Mouse (Mus musculus): ENCODE data around the gene Slc26a1. TPM values are rescaled to one million over a fixed set of nuclear protein-coding genes. Genes with fewer than 3 reads are reported as not detected.
A peak's percentile ranks its signal among the peaks of the same experiment; 100 is the strongest.

Gene Slc26a1
- polyA plus RNA-seq, 1 experiment: 2.2 TPM

DNA sequence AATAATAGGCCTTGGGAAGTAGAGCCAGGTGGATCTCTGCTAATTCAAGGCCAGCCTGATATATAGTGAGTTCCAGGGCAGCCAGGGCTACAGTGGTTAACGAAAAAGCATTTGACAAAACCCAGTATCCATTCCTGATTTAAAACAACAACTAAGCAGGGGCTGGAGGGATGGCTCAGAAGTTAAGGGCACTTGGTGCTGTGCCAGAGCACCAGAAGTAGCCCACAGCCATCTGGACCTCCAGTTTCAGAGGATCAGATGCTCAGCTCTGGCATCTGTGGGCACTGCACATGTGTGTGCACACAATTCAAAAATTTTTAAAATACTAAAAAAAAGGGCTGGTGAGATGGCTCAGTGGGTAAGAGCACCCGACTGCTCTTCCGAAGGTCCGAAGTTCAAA is 41.7 kb downstream of the Slc26a1 start:
- Histone ChIP-seq H3K27ac (ENCODE audit: control insufficient read depth, insufficient read depth, low read depth, low read length, poor library complexity) (no peak overlapping the region), H3K4me1 (ENCODE audit: control insufficient read depth, insufficient read depth, low read length) (peaks cover 3% of the 10 kb centered on the region), H3K4me3 (replicated peaks; ENCODE audit: control insufficient read depth, low read depth, low read length) (no peak overlapping the region)
- TF ChIP-seq CTCF (IDR thresholded peaks at IDR 0.05; ENCODE audit: control insufficient read depth, insufficient read depth, low read length) (no peak), POLR2A (IDR thresholded peaks at IDR 0.05; ENCODE audit: borderline replicate concordance, control insufficient read depth, low read depth, low read length) (no peak)
- WGBS: 91% methylated on average over 4 of the region's 4 CpGs

- peak; percentile 97 for TF ChIP-seq POLR2A (IDR thresholded peaks at IDR 0.05; ENCODE audit: borderline replicate concordance, control insufficient read depth, low read depth, low read length)
- TF ChIP-seq CTCF (IDR thresholded peaks at IDR 0.05; ENCODE audit: control insufficient read depth, insufficient read depth, low read length): no peak
- Histone ChIP-seq H3K27ac (ENCODE audit: control insufficient read depth, insufficient read depth, low read depth, low read length, poor library complexity) (peak within 1 kb of the TSS; percentile 93), H3K4me3 (replicated peaks; ENCODE audit: control insufficient read depth, low read depth, low read length) (peak within 1 kb of the TSS; percentile 93), H3K4me1 (ENCODE audit: control insufficient read depth, insufficient read depth, low read length) (peaks cover 2% of the 10 kb centered on the region)
- WGBS: under 1% methylated on average over 58 of the region's 58 CpGs
These were observed 45.5 kb downstream of the Slc26a1 start, which contains the start of the genes Gak and Tmem175 for GRCm38 (mm10) chr5:108629634-108630483. TSS of gene Gak (minus strand) at chr5:108629755. TSS of gene Tmem175 (plus strand) at chr5:108629770.

GRCm38 (mm10) chr5:108628891-108629633 is 46.3 kb downstream of the Slc26a1 start:
- peaks cover 2% of the 10 kb centered on the region for H3K4me1 ChIP-seq (ENCODE audit: control insufficient read depth, insufficient read depth, low read length)
- H3K27ac ChIP-seq (ENCODE audit: control insufficient read depth, insufficient read depth, low read depth, low read length, poor library complexity): peak overlapping the region; percentile 93
- WGBS: under 1% methylated on average over 32 of the region's 32 CpGs
- peak overlapping the region; percentile 93 for H3K4me3 ChIP-seq (replicated peaks; ENCODE audit: control insufficient read depth, low read depth, low read length)
- no peak for TF ChIP-seq POLR2A (IDR thresholded peaks at IDR 0.05; ENCODE audit: borderline replicate concordance, control insufficient read depth, low read depth, low read length)
- TF ChIP-seq CTCF (IDR thresholded peaks at IDR 0.05; ENCODE audit: control insufficient read depth, insufficient read depth, low read length): no peak

DNA sequence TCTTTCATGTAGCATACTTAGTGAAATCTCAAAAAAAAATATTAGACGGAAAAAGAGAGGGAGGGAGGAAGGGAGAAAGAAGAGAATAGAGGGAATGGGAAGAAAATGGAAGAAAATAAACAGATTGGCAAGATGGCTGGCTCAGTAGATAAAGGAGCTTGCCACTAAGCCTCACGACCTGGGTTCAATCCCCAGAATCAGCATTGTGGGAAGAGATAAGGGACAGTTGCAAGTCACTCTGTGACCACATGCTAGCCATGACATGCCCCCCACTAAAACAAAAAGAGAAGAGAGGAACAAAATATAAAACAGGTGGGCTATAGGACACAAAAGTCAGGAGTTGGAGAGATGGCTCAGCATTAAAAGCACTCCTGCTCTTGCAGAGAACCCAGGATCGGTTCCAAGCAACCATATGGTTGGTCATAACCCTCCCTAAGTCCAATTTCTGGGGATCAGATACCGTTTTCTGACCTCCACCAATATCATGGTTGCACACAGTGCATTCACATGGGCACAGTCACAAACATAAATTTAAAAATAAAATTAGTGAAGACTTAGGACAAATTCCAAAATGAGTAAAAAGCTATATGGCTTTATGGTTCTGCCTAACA is 49.2 kb downstream of the Slc26a1 start:
- Histone ChIP-seq H3K27ac (ENCODE audit: control insufficient read depth, insufficient read depth, low read depth, low read length, poor library complexity) (no peak overlapping the region), H3K4me3 (replicated peaks; ENCODE audit: control insufficient read depth, low read depth, low read length) (no peak overlapping the region), H3K4me1 (ENCODE audit: control insufficient read depth, insufficient read depth, low read length) (peaks cover 2% of the 10 kb centered on the region)
- TF ChIP-seq CTCF (IDR thresholded peaks at IDR 0.05; ENCODE audit: control insufficient read depth, insufficient read depth, low read length) (no peak), POLR2A (IDR thresholded peaks at IDR 0.05; ENCODE audit: borderline replicate concordance, control insufficient read depth, low read depth, low read length) (no peak)
- WGBS: 60% methylated on average over 4 of the region's 4 CpGs

DNA sequence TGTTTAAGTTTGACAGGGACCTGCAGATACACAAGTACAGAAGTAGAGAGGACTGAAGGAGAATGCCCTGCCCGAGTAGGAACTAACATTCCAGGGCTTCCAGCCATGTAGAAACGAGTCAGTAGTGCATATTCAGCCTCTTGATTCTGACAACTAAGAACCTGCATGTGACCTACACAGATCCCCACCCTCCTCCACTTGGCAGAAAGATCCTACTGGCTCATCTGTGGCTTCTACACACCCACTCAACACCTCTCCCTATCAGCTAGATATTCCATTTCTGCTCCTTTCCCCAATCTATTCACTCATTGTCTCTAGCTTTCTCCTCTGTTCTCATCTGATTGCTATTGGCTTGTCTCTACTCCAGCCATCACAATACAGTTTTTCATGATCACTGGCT is 53.5 kb downstream of the Slc26a1 start:
- TF ChIP-seq CTCF (IDR thresholded peaks at IDR 0.05; ENCODE audit: control insufficient read depth, insufficient read depth, low read length) (no peak), POLR2A (IDR thresholded peaks at IDR 0.05; ENCODE audit: borderline replicate concordance, control insufficient read depth, low read depth, low read length) (no peak)
- Histone ChIP-seq H3K4me1 (ENCODE audit: control insufficient read depth, insufficient read depth, low read length) (no peaks in the 10 kb centered on the region), H3K27ac (ENCODE audit: control insufficient read depth, insufficient read depth, low read depth, low read length, poor library complexity) (no peak overlapping the region), H3K4me3 (replicated peaks; ENCODE audit: control insufficient read depth, low read depth, low read length) (no peak overlapping the region)
- WGBS: 77% methylated on average over 2 of the region's 2 CpGs

Other genes starting within 250 kb of the Slc26a1 start
- 313 and 485 TPM in 2 replicates for gene Atp5k, start 241.1 kb downstream of the Slc26a1 start, polyA plus RNA-seq (2011; ENCODE audit: insufficient read depth, insufficient read length, low replicate concordance, missing spikeins)
- 5.3 and 11.2 TPM in 2 replicates for gene Mfsd7a, start 226.7 kb downstream of the Slc26a1 start, polyA plus RNA-seq (2011; ENCODE audit: insufficient read depth, insufficient read length, low replicate concordance, missing spikeins)
- gene Pcgf3, start 214.3 kb downstream of the Slc26a1 start, polyA plus RNA-seq (2011; ENCODE audit: insufficient read depth, insufficient read length, low replicate concordance, missing spikeins): 10.1 and 13.7 TPM in 2 replicates
- gene Cplx1, start 125.5 kb downstream of the Slc26a1 start, polyA plus RNA-seq (2011; ENCODE audit: insufficient read depth, insufficient read length, low replicate concordance, missing spikeins): 3.7 TPM in 1 of 2 replicates, not detected in the other
- 36.4 and 52.3 TPM in 2 replicates for gene Gak, start 45.8 kb downstream of the Slc26a1 start, polyA plus RNA-seq (2011; ENCODE audit: insufficient read depth, insufficient read length, low replicate concordance, missing spikeins)
- gene Tmem175, start 45.8 kb downstream of the Slc26a1 start, polyA plus RNA-seq (2011; ENCODE audit: insufficient read depth, insufficient read length, low replicate concordance, missing spikeins): 2.7 and 7.2 TPM in 2 replicates
- gene Idua, start 15.2 kb downstream of the Slc26a1 start, polyA plus RNA-seq (2011; ENCODE audit: insufficient read depth, insufficient read length, low replicate concordance, missing spikeins): 4.4 and 12.4 TPM in 2 replicates
- 4.4 and 16.4 TPM in 2 replicates for gene Dgkq, start 5.9 kb downstream of the Slc26a1 start, polyA plus RNA-seq (2011; ENCODE audit: insufficient read depth, insufficient read length, low replicate concordance, missing spikeins)
- 6.4 and 8.2 TPM in 2 replicates for gene Fgfrl1, start 16.8 kb upstream of the Slc26a1 start, polyA plus RNA-seq (2011; ENCODE audit: insufficient read depth, insufficient read length, low replicate concordance, missing spikeins)
- 4.6 and 5.6 TPM in 2 replicates for gene Rnf212, start 99.4 kb upstream of the Slc26a1 start, polyA plus RNA-seq (2011; ENCODE audit: insufficient read depth, insufficient read length, low replicate concordance, missing spikeins)
- gene Tmed11, start 119.8 kb upstream of the Slc26a1 start, polyA plus RNA-seq (2011; ENCODE audit: insufficient read depth, insufficient read length, low replicate concordance, missing spikeins): not detected in 2 replicates
- 0.11 TPM in 1 of 2 replicates, not detected in the other for gene Vmn2r8, start 133.3 kb upstream of the Slc26a1 start, polyA plus RNA-seq (2011; ENCODE audit: insufficient read depth, insufficient read length, low replicate concordance, missing spikeins)
- not detected in 2 replicates for gene Vmn2r9, start 177.0 kb upstream of the Slc26a1 start, polyA plus RNA-seq (2011; ENCODE audit: insufficient read depth, insufficient read length, low replicate concordance, missing spikeins)